Mouse (Mus musculus) hindbrain, embryonic 16.5 days (tissue): ENCODE results near the gene Tedc1. TPM values are rescaled to one million over a fixed set of nuclear protein-coding genes. Genes with fewer than 3 reads are reported as not detected.

ENCODE experiments used
- ATAC-seq: fragments of 200-750 bp; cut with Nextera tagmentation; 2 replicates; pipeline ENCODE4 v1.8.0; 2017; ENCODE audit warnings: moderate TSS enrichment, moderate library complexity
- H3K27ac ChIP-seq: fragments of 300-500 bp; sonication (generic); 2 replicates; pipeline ENCODE4 v1.5.1; 2014; ENCODE audit warnings: low read depth, mild to moderate bottlenecking, control low read depth, low read length, moderate library complexity
- H3K27me3 ChIP-seq: fragments of 300-500 bp; sonication (generic); replicated peaks from 2 replicates; pipeline ENCODE4 v1.6.1; 2014; ENCODE audit warnings: low read length; ENCODE audit not compliant: control insufficient read depth, insufficient read depth
- H3K36me3 ChIP-seq: fragments of 300-500 bp; sonication (generic); 2 replicates; pipeline ENCODE4 v1.6.1; 2014; ENCODE audit warnings: mild to moderate bottlenecking, low read length, moderate library complexity, mixed read lengths; ENCODE audit not compliant: control insufficient read depth, insufficient read depth
- H3K4me1 ChIP-seq: fragments of 300-500 bp; sonication (generic); 2 replicates; pipeline ENCODE4 v1.6.1; 2014; ENCODE audit warnings: low read depth, low read length; ENCODE audit not compliant: control insufficient read depth, insufficient read depth
- H3K4me2 ChIP-seq: fragments of 300-500 bp; sonication (generic); 2 replicates; pipeline ENCODE4 v1.6.1; 2014; ENCODE audit warnings: mild to moderate bottlenecking, low read length, control low read depth, moderate library complexity
- H3K4me3 ChIP-seq: fragments of 300-500 bp; sonication (generic); 2 replicates; pipeline ENCODE4 v1.5.1; 2014; ENCODE audit warnings: mild to moderate bottlenecking, low read length, control low read depth, moderate library complexity
- H3K9ac ChIP-seq: fragments of 300-500 bp; sonication (generic); 2 replicates; pipeline ENCODE4 v1.6.1; 2014; ENCODE audit warnings: low read depth, mild to moderate bottlenecking, control low read depth, low read length, moderate library complexity
- H3K9me3 ChIP-seq: fragments of 300-500 bp; sonication (generic); 2 replicates; pipeline ENCODE4 v1.6.1; 2014; ENCODE audit warnings: mild to moderate bottlenecking, low read length, moderate library complexity; ENCODE audit not compliant: control insufficient read depth
- WGBS: fragments of 180-500 bp; shearing (Covaris S2); extraction: QIAGEN DNeasy Blood & Tissue Kit; methylation state at CpG from one replicate; pipeline ENCODE4 v1.1.7; 2014; 5-methylcytosine and 5-hydroxymethylcytosine counted together
- polyA plus RNA-seq: library from polyadenylated mRNA; unstranded; fragments of >200 nt; fragmentation: Nextera tagmentation; extraction: Ambion mirVana; gene quantifications from 2 replicates; pipeline ENCODE4 v1.2.1, GENCODE M21; 2015

The Tedc1 gene
- polyA plus RNA-seq, 1 experiment from 2014 or later, result 14.5 TPM

- 88% methylated on average over 7 of the region's 7 CpGs for WGBS
- H3K4me3 ChIP-seq, result no peak overlapping the region
Measured at GRCm38 (mm10) chr12:113205251-113205942, 49.2 kb downstream of the Tedc1 start.

GRCm38 (mm10) chr12:113207737-113208136 lies 51.5 kb downstream of the Tedc1 start:
- H3K9me3 ChIP-seq, result no peaks in the 10 kb centered on the region
- no peaks in the 10 kb centered on the region for H3K4me1 ChIP-seq
- no peaks in the 10 kb centered on the region for H3K36me3 ChIP-seq
- ATAC-seq, result no peak
- no peak overlapping the region for H3K4me2 ChIP-seq
- H3K27me3 ChIP-seq, result no peaks in the 10 kb centered on the region
- 84% methylated on average over 6 of the region's 6 CpGs for WGBS
- H3K9ac ChIP-seq, result no peak overlapping the region
- no peak overlapping the region for H3K27ac ChIP-seq
- no peak overlapping the region for H3K4me3 ChIP-seq

More at GRCm38 (mm10) chr12:113205251-113205942, 49.2 kb downstream of the Tedc1 start:
- Histone ChIP-seq H3K4me1 (no peaks in the 10 kb centered on the region), H3K9me3 (no peaks in the 10 kb centered on the region), H3K36me3 (no peaks in the 10 kb centered on the region), H3K27ac (no peak overlapping the region), H3K27me3 (no peaks in the 10 kb centered on the region), H3K9ac (no peak overlapping the region), H3K4me2 (no peak overlapping the region)
- no peak for ATAC-seq

DNA sequence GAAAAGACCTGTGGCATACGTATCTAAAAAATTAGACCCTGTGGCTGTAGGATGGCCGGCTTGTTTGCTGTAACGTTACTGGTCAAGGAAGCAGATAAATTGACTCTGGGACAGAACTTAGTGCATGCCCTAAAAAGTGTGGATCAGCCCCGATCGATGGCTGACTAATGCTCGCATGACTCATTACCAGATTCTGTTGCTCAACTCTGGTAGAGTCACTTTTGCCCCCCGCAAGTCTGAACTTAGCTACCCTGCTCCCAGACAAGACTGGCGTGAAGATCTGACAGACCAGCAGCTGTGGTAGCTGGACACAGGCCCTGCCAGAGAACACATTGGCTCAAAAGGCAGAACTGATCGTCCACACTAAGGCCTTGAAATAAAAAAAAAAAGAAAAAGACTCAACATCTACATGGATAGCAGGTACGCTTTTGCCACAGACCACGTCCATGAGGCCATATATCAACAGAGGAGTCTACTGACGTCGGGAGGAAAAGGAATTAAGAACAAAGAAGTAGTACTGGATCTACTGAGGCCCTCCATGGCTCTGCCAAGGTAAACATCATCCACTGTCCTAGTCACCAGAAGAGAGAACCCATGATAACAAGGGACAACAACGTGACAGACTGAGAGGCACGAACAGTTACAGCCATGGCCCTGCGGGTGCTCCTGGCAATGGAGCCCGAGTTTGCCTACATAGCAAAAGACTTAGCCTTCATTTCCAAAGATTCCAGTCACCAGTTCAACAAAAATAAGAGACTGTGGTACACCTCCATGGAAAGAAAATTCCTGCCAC lies 54.6 kb downstream of the Tedc1 start:
- Histone ChIP-seq H3K9me3 (no peaks in the 10 kb centered on the region), H3K4me3 (no peak overlapping the region), H3K4me1 (no peaks in the 10 kb centered on the region), H3K9ac (no peak overlapping the region), H3K27me3 (no peaks in the 10 kb centered on the region), H3K36me3 (no peaks in the 10 kb centered on the region), H3K27ac (no peak overlapping the region), H3K4me2 (no peak overlapping the region)
- no peak for ATAC-seq
- 90% methylated on average over 17 of the region's 17 CpGs for WGBS

- no peaks in the 10 kb centered on the region for H3K9me3 ChIP-seq
- H3K36me3 ChIP-seq, result no peaks in the 10 kb centered on the region
- WGBS, result 91% methylated on average over 5 of the region's 5 CpGs
- no peak for ATAC-seq
- no peaks in the 10 kb centered on the region for H3K27me3 ChIP-seq
- H3K4me3 ChIP-seq, result no peak overlapping the region
- H3K4me2 ChIP-seq, result no peak overlapping the region
- H3K4me1 ChIP-seq, result no peaks in the 10 kb centered on the region
- no peak overlapping the region for H3K9ac ChIP-seq
- no peak overlapping the region for H3K27ac ChIP-seq
Measured at GRCm38 (mm10) chr12:113211772-113212171, 55.6 kb downstream of the Tedc1 start.

GRCm38 (mm10) chr12:113212326-113212924 lies 56.2 kb downstream of the Tedc1 start:
- Histone ChIP-seq H3K4me2 (no peak overlapping the region), H3K27ac (no peak overlapping the region), H3K9ac (no peak overlapping the region), H3K9me3 (no peaks in the 10 kb centered on the region), H3K36me3 (no peaks in the 10 kb centered on the region), H3K27me3 (no peaks in the 10 kb centered on the region), H3K4me1 (no peaks in the 10 kb centered on the region), H3K4me3 (no peak overlapping the region)
- no peak for ATAC-seq
- WGBS, result 90% methylated on average over 10 of the region's 10 CpGs

GRCm38 (mm10) chr12:113213226-113213625 lies 57.0 kb downstream of the Tedc1 start:
- Histone ChIP-seq H3K4me3 (no peak overlapping the region), H3K4me1 (no peaks in the 10 kb centered on the region), H3K27me3 (no peaks in the 10 kb centered on the region), H3K4me2 (no peak overlapping the region), H3K9ac (no peak overlapping the region), H3K27ac (no peak overlapping the region), H3K36me3 (no peaks in the 10 kb centered on the region), H3K9me3 (no peaks in the 10 kb centered on the region)
- 79% methylated on average over 2 of the region's 2 CpGs for WGBS
- no peak for ATAC-seq

- WGBS, result 84% methylated on average over 25 of the region's 25 CpGs
- H3K9ac ChIP-seq, result no peak overlapping the region
- no peak overlapping the region for H3K4me3 ChIP-seq
- H3K9me3 ChIP-seq, result no peaks in the 10 kb centered on the region
- no peak overlapping the region for H3K4me2 ChIP-seq
- H3K36me3 ChIP-seq, result no peaks in the 10 kb centered on the region
- no peak overlapping the region for H3K27ac ChIP-seq
- ATAC-seq, result no peak
- no peaks in the 10 kb centered on the region for H3K4me1 ChIP-seq
- H3K27me3 ChIP-seq, result no peaks in the 10 kb centered on the region
Measured at GRCm38 (mm10) chr12:113214072-113214808, 58.0 kb downstream of the Tedc1 start.

- Histone ChIP-seq H3K9ac (no peak overlapping the region), H3K4me2 (no peak overlapping the region), H3K27ac (no peak overlapping the region), H3K27me3 (no peaks in the 10 kb centered on the region), H3K36me3 (no peaks in the 10 kb centered on the region), H3K9me3 (no peaks in the 10 kb centered on the region), H3K4me3 (no peak overlapping the region), H3K4me1 (no peaks in the 10 kb centered on the region)
- no peak for ATAC-seq
- 83% methylated on average over 16 of the region's 16 CpGs for WGBS
Measured at GRCm38 (mm10) chr12:113214972-113215666, 58.9 kb downstream of the Tedc1 start.
